Comparison of ENCODE assay signal across 11 mouse cellular contexts in genomic region chr8:78584863-78585262, GRCm38 (mm10).
DNase-seq lines count a peak whose midpoint lies in the region; ATAC-seq and TF ChIP-seq lines count a peak whose summit lies in the region.
"Had no signal": no experiment of that assay in that cellular context is flagged by ENCODE, and none has a peak within 500 bp of the region (broad histone marks: within the 10 kb centered on the region; RNA-seq: fewer than 3 reads in every experiment).

No protein-coding gene starts in this region.

- peaks cover 3% of the 10 kb centered on the region for H3K79me2 ChIP-seq in myocyte (ENCODE audit: control insufficient read depth, insufficient read depth)

- no peaks in the 10 kb centered on the region for H3K36me3 ChIP-seq in lung, embryonic 16.5 days (ENCODE audit: control insufficient read depth, insufficient read depth, low read length)
- no peaks in the 10 kb centered on the region for H3K36me3 ChIP-seq in heart, embryonic 14.5 days (ENCODE audit: control insufficient read depth, insufficient read depth, low read length)
- H3K36me3 ChIP-seq in myocyte (ENCODE audit: control insufficient read depth, insufficient read depth) = no peaks in the 10 kb centered on the region
- H3K36me3 ChIP-seq: neural tube, embryonic 12.5 days had no signal

- H3K27me3 ChIP-seq in lung, embryonic 16.5 days (ENCODE audit: control insufficient read depth, insufficient read depth, low read depth, low read length) = no peaks in the 10 kb centered on the region
- no peaks in the 10 kb centered on the region for H3K27me3 ChIP-seq in heart, embryonic 14.5 days (ENCODE audit: control insufficient read depth, insufficient read depth, low read length)
- no peaks in the 10 kb centered on the region for H3K27me3 ChIP-seq in myocyte (ENCODE audit: control insufficient read depth, insufficient read depth, insufficient read length)
- H3K27me3 ChIP-seq: neural tube, embryonic 12.5 days had no signal

- 0 out of 2 replicates have a peak overlapping the region, but pooled peaks have one; percentile 4 for H3K27ac ChIP-seq in lung, embryonic 16.5 days (ENCODE audit: low read length)
- H3K27ac ChIP-seq in heart, embryonic 14.5 days (replicated peaks in 1 of 2; ENCODE audit: control insufficient read depth in 1 of 2, insufficient read depth in 1 of 2, low read depth in 2 of 2, low read length in 2 of 2) = peak overlapping the region; percentile 39 to 45; a peak in 1 of 4 replicates
- H3K27ac ChIP-seq: neural tube, embryonic 12.5 days had no signal

- no peak overlapping the region for H3K9ac ChIP-seq in lung, embryonic 16.5 days (ENCODE audit: low read length)
- H3K9ac ChIP-seq in heart, embryonic 14.5 days (ENCODE audit: low read length) = no peak overlapping the region; the same call in 1 of the 2 replicates
- H3K9ac ChIP-seq: neural tube, embryonic 12.5 days had no signal

- WGBS in lung, embryonic 16.5 days = 25% methylated on average over 3 of the region's 3 CpGs
- WGBS in lung, adult 2 months = 30% methylated on average over 3 of the region's 3 CpGs
- WGBS in heart, embryonic 14.5 days = 27% methylated on average over 3 of the region's 3 CpGs

- H3ac ChIP-seq in myocyte (ENCODE audit: control insufficient read depth, insufficient read length) = no peak overlapping the region

- DNase-seq in lung, adult 2 months = no peak
- peak; percentile 55 for DNase-seq in brain, embryonic 14.5 days (ENCODE audit: low read depth)
- DNase-seq in left cerebral cortex, adult 9 months (ENCODE audit: low spot score in 2 of 2) = no peak
- DNase-seq: gastrocnemius, postnatal 14 days; kidney, adult 8-10 months; left cerebral cortex, postnatal 4 days had no signal

- ATAC-seq in lung, embryonic 16.5 days (ENCODE audit: low read depth) = peak; percentile 81
- 0 out of 2 replicates have a peak, but pooled peaks have one; percentile 9 for ATAC-seq in heart, embryonic 14.5 days (ENCODE audit: insufficient number of reproducible peaks, insufficient read depth, low FRiP score, low read depth)
- no peak for ATAC-seq in monocyte, adult 5-6 weeks (replicated peaks; ENCODE audit: insufficient number of reproducible peaks, low FRiP score, low TSS enrichment, poor library complexity, severe bottlenecking)

- H3K4me3 ChIP-seq in lung, embryonic 16.5 days (ENCODE audit: low read length) = no peak overlapping the region
- H3K4me3 ChIP-seq in lung, adult 2 months (replicated peaks; ENCODE audit: extremely low read depth, low read depth, low read length) = no peak overlapping the region
- no peak overlapping the region for H3K4me3 ChIP-seq in heart, embryonic 14.5 days (ENCODE audit: control insufficient read depth in 1 of 2, insufficient read depth in 1 of 2, low read depth in 1 of 2, low read length in 2 of 2)
- H3K4me3 ChIP-seq in myocyte = no peak overlapping the region
- H3K4me3 ChIP-seq: neural tube, embryonic 12.5 days had no signal

- TF ChIP-seq CTCF in lung, adult 2 months (IDR thresholded peaks at IDR 0.05; ENCODE audit: insufficient read depth, low read length) = no peak
- TF ChIP-seq CTCF in brain, embryonic 14.5 days (IDR thresholded peaks at IDR 0.05; ENCODE audit: borderline replicate concordance, extremely low read depth, insufficient read depth, insufficient read length) = no peak

- H3K9me3 ChIP-seq in lung, embryonic 16.5 days (ENCODE audit: control insufficient read depth, low read length) = no peaks in the 10 kb centered on the region
- H3K9me3 ChIP-seq in heart, embryonic 14.5 days (ENCODE audit: control insufficient read depth, low read length) = no peaks in the 10 kb centered on the region
- H3K9me3 ChIP-seq: neural tube, embryonic 12.5 days had no signal

- H3K4me2 ChIP-seq in lung, embryonic 16.5 days (ENCODE audit: low read depth, low read length) = no peak overlapping the region
- H3K4me2 ChIP-seq in heart, embryonic 14.5 days (ENCODE audit: low read length) = no peak overlapping the region
- H3K4me2 ChIP-seq in myocyte (ENCODE audit: low read depth) = peak overlapping the region; percentile 42
- H3K4me2 ChIP-seq: neural tube, embryonic 12.5 days had no signal

- peaks cover 8% of the 10 kb centered on the region; the same call in 1 of the 2 replicates for H3K4me1 ChIP-seq in lung, embryonic 16.5 days (replicated peaks; ENCODE audit: control insufficient read depth, insufficient read depth, low read length)
- H3K4me1 ChIP-seq in lung, adult 2 months (ENCODE audit: control insufficient read depth, insufficient read depth, low read length) = peaks cover 9% of the 10 kb centered on the region
- peaks cover 4 to 16% of the 10 kb centered on the region in 2 experiments for H3K4me1 ChIP-seq in heart, embryonic 14.5 days (ENCODE audit: control insufficient read depth in 2 of 2, insufficient read depth in 2 of 2, low read length in 2 of 2)

- TF ChIP-seq POLR2A in lung, adult 2 months (IDR thresholded peaks at IDR 0.05; ENCODE audit: borderline replicate concordance, extremely low read depth, low read depth, low read length) = no peak
- no peak for TF ChIP-seq POLR2A in brain, embryonic 14.5 days (IDR thresholded peaks at IDR 0.05; ENCODE audit: borderline replicate concordance, extremely low read depth, insufficient read depth, insufficient read length, poor library complexity, severe bottlenecking)
- TF ChIP-seq POLR2A in myocyte (IDR thresholded peaks at IDR 0.05; ENCODE audit: insufficient read length, low read depth) = no peak

TF ChIP-seq in myocyte, 11 proteins besides CTCF, POLR2A, EP300 and RAD21:
- TF ChIP-seq CEBPB (IDR thresholded peaks at IDR 0.05; ENCODE audit: insufficient read depth, poor library complexity, severe bottlenecking) = no peak
- no peak for TF ChIP-seq SRF (IDR thresholded peaks at IDR 0.05; ENCODE audit: control insufficient read depth, insufficient read length, low read depth)
